Mouse (Mus musculus) spleen, postnatal 10 days (tissue): ENCODE results near the gene Tulp3.
A peak's percentile ranks its signal among the peaks of the same experiment; 100 is the strongest.
"Not testable (repeated sequence)": the region's sequence is repeated elsewhere in the genome, so short reads cannot be mapped to it uniquely, and the experiment has no call there.

Experiments
- DNase-seq, 2 experiments: peaks; one replicate each; pipeline ENCODE4 v3.0.0; 2021 to 2022; ENCODE audit warnings: low spot score in 2 of 2

Tulp3 gene

DNA sequence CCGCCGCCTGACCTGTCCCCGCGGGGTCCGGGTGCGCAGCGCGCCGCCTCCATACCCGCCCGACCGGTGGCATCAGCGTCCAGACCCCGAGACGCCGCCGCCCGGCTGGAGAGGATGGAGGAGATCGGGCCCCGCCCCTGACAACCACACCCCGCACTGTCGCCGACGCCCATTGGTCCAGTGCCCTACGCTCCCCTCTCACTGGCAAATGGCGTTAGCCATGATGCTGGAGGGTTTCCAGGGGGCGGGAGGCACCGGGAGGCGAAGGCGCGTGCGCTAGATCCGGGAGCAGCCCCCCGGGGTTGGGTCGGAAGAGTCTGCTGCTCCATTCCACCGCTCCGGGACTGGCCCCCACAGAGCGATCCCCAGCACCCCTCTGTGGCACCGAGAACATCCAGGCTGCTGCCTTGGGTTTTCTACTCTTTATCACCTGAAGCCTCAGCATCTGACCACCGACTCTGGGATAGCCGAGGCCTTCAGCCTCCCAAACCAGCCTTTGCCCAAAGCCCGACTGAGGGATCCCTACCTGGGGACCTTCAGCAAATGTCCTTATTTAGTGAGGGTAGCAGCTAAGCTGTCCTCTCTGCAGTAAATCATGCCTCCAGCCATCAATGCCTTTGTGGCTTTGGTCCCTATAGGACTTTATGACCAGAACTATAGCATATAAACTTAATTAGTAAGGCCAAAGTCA, at the start of gene Tulp3:
Tulp3 (minus strand) TSS at position 126 of the 691 bp plus-strand sequence.
- peak; percentile 65 to 90 for DNase-seq

DNA sequence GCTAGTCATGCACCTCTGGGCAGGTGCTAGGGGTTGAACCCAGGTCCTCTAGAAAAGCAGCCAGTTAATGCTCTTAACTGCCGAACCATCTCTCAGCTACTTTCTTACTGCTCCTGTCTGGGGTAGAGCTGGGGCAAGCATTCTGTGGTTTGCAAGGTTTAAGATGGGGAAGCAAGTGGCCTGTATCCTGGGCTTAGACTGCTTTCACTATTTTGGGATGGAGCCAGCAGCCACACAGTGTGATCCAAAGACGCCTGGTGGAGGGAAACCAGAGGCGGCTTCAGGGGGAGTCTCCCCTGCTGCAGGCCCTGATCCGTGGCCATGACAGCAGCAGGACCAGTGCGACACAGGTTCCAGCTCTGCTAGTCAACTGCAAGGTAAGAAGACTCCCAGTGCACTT, 49.1 kb upstream of the Tulp3 start:
- DNase-seq, result no peak

DNA sequence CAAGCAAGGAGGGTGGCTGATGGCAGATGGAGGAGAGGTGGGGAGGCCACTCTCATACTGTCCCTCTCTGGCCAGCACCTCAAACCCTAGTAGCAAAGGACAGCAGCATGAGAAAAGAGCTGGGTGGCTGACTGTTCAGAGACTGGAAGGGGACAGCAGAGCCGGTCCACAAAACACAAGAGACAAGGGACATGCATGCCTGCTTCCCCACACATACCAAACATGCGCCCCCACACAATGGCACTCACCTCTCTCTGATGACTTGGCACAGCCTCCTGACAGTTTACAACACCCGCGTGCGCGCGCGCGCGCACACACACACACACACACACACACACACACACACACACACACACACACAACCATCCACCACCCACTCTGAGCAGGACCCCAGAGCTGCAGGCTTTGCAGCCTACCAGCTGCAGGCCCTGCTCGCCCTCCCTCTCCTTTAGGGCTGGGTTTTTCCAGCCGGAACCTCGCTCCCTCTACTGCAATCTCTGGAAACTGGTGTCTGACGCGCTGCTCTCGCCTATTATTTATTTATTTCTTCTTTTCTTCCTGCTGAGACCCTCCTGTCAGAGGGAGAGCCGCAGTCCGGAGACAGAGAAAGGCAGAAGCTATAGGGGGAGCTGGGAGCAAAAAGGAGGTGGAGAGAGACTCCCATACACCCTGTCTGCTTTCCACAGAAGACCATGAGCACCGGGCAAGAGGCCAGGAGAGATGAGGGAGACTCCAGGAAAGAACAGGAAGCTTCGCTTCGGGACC, 44.0 kb upstream of the Tulp3 start:
- no peak for DNase-seq

DNA sequence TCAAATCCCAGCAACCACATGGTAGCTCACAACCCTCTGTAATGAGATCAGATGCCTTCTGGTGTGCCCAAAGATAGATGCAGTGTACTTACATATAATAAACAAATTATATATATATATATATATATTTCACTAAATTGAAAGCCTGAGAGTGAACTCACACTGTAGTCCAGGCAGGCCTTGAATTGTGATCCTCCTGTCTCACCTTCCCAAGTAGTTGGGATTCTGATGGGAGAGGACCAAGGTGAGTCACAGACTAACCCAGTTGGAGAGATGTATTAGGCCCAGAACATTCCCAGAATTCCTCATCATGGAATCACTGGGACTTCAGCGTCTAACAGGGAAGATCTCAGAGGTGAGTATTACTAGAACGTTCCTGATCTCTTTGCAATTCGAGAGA, 43.3 kb upstream of the Tulp3 start, which contains the start of gene Nrip2:
Nrip2 (plus strand) TSS at position 301 of the 400 bp plus-strand sequence.
- DNase-seq, result no peak

DNA sequence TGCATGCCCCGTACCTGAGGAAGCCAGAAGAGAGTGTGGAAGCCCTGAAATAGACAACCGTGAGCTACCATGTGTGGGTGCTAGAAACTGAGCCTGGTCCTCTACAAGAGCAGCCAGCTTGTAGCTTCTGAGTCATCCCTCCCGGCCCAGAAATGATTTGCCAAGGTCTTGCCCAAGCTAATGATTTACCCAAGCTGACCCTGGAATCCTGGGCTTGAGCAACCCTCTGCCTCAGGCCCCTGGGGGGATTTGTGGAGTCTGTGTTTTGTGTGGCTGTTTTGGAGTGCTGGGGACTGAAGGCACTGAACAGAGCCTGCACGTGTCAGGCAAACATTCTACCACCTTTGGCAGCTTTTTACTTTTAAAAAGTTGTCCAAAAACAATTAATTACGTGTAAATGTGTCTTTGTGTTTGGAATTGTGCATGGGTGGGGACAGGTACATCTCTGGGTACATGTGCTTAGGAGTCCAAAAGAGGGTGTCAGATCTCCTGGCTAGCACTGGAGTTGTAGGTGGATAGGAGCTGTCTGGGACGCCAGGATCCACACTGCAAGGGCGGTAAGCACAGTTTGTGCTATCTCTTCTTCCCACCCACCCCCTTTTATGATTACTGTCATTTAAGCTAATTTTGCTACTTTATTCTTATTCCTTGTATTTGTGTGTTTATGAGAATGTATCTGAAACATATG, 42.1 kb upstream of the Tulp3 start:
- DNase-seq, result no peak

DNA sequence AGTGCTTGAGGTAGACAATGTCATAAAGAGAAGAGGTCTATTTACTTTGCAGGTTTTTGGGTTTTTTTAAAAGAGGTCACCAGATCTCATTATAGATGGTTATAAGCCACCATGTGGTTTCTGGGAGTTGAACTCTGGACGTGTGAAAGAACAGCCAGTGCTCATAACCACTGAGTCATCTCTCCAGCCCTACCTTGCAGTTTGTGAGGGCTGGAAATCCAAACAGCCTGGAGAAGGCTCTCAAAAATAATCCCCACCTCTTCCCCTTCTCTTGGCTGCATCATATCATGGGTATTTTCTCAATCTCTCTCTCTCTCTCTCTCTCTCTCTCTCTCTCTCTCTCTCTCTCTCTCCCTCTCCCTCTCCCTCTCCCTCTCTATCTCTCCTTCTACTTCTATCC, 35.0 kb upstream of the Tulp3 start:
- no peak for DNase-seq

DNA sequence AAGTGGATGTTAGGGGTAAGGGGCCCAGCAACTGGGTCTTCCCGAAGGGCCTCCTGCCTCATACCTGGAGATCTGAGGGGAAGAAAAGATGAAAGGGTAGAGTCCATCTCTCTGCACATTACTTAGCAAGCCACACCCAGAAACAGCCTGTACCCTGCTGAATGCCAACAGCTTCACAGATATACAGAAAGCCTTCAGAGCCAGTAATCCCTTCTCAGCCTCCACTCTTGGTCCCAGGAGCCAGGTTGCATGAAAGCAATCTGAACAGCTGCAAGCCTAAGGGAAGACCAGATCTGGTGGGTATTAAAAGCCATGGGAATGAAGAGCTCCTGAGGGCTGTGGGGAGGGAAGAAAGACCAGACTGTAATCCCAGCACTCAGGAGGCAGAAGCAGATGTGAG, 33.5 kb upstream of the Tulp3 start:
- no peak for DNase-seq

DNA sequence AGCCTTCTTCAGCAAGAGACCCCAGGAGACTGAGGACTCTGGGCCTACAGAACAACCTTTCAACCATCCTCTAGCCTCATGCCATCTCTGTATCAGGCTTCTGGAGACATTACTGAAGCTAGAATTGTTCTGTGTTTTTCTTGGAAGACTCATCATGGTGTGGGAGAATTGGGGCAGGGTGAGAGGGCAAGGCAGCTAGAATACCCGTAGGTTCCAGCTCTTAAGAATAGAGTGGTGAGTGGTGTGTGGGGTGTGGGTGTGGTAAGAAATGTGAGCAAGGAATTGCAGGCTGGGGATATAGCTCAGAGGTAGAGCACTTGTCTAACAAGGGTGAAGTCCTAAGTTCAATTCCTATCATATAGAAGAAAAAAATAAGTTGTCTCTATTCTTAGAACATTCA, 29.4 kb upstream of the Tulp3 start:
- no peak for DNase-seq

DNA sequence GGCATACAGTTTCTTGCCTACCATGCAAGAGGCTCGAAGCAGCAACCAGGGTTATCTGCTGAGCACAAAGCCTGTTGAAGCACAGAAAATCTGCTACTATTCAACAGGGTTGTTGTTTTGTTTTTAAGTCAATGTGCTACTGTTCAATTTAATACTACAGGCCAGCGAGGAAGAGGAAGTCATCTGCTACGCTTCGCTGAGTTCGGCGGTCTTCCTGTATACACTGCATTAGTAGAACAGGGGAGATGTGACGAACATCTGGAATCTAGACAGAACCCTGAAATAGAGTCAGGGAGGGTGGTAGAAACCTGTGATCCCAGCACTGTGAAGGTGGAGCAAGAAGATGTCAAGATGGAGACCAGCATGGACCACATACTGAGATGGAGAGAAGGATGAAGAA, 28.1 kb upstream of the Tulp3 start:
- peak in 1 of 2 experiments; percentile 65 for DNase-seq

DNA sequence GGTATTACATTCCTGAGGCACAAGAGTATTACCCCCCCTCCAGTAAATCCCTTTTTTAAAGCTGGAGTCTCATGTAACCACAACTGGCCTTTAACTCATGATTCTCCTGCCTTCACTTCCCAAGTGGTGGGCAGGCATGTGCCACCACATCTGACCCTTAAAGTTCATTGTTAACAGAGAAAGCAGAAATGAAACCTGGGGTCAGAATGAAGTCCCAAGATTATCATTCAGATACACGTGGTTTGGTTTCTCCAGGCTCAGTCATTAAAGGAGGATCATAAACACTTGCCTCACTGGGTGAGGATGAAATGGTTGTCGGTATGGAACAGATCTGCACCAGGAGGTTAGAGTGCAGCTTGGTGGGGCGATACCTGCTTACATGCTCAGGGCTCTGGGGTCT, 25.6 kb upstream of the Tulp3 start:
- no peak for DNase-seq

DNA sequence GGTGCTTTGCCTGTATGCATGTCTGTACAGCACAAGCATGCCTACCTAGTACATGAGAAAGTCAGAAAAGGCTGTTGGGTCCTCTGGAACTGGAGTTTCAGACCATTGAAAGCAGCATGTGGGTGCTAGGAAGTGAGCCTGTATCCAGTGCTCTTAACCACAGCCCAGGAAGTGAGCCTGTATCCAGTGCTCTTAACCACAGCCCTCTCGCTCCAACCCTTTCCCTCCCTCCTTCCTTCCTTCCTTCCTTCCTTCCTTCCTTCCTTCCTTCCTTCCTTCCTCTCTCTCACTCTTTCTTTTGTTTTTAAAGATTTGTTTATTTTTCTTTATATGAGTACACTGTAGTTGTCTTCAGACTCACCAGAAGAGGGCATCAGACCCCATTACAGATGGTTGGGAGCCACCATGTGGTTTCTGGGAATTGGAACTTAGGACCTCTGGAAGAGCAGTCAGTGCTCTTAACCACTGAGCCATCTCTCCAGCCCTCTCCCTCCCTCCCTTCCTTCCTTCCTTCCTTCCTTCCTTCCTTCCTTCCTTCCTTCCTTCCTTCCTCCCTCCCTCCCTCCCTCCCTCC, 25.0 kb upstream of the Tulp3 start:
- DNase-seq, result not testable (repeated sequence)

DNA sequence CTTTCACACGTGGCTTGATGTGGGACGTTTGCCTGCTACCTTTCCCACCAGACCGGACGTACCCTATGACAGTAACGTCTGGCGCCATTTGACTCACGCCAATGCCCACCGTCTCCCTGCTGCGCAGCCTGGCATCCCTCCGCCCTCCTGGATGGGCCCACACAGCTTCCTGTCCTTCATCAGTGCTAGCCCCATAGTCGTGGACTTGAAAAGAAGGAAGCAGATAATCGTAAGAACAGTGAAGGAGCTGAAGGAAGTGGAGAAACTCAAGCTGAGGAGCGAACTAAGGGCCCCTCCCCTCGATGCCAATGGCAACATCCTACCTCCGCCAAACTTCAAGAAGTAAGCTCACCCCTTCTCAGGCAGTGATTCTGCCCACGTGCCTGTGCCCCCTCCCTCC, 24.0 kb upstream of the Tulp3 start:
- DNase-seq, result no peak

DNA sequence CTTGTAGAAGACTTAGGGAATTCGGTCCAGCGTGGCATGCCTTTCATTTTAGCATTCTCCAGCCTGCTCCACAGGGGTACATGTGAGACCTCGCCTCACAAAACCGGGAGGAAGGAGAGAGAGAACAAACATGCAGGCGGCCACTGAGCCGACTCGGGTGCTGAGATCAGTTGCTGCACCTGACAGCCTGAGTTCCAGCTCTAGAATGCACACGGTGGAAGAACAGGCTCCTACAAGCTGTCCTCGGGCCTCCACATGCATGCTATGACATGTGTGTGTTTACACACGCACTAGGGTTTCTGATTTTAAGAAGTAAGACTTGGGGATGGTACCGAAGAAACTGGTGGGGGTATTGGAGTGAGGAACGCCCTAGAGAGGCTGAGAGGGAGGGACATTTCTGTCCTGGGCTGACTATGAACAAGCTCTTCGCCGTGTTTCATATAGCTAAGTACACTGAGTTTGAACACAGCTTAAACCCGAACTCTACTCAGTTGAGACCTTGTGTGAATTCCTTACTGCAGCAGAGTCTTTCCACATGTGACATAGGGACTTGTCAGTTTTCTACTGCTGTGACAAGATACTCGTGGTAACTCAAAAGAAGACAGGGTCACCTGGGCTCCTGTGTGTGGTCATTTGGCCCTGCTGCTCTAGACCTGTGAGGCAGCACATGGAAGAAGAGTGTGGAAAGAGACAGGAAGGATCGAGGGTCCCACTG, 20.9 kb upstream of the Tulp3 start:
- no peak for DNase-seq

DNA sequence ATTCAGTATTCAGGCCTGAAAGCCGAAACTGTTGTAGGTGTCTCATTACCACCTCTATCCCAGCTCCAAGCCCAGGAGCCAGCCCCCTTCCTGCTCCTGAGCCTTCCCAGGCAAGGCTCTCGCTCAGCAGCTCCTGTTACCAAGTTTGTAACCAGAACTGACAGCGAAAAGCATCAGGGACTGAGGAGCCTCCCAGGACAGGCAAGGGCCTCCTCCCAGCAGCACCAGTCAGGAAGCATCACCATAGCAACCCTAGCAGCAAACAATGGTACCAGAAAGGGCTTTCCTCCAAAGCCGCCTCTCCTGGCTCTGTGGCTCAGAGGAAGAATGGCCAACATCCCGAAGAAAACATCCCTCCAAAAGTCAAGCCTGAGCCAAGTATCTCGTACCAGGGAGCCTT, 19.5 kb upstream of the Tulp3 start, which contains the start of the genes Tex52 and Gm44596:
Tex52 (plus strand) TSS at position 265 of the 400 bp plus-strand sequence.
Gm44596 (plus strand) TSS at position 312 of the 400 bp plus-strand sequence.
- DNase-seq, result no peak

DNA sequence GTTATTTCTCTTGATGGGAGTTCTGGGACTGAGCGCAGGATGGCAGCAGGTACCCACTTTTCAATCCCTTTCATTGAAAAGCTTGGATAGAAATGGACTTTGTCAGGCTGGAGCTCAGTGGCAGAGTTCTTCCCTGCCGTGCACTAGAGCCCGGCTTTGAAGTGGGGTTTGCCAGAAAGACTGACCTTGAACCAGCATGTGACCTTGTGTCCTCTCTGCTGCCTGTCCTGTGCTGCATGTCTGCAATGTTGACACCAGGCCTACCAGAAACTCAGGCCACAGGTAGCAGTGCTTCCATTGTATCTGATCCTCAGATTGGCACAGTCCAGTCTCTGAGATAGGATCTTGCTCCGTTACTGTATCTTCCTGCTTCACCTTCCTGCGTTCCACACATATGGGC, 14.4 kb upstream of the Tulp3 start:
- no peak for DNase-seq

DNA sequence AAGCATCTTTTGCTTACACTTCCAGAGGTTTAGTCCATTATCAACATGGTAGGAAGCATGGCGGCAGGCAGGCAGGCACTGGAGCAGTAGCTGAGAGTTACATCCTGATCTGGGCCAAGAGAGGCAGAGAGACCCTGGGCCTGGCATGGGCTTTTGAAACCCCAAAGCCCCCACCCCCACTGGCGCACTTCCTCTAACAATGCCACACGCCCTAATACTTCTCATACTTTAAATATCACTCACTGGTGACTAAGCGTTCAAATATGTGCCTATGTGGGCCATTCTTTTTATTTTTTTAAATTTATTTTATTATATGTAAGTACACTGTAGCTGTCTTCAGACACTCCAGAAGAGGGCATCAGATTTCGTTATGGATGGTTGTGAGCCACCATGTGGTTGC, 10.8 kb upstream of the Tulp3 start:
- no peak for DNase-seq

DNA sequence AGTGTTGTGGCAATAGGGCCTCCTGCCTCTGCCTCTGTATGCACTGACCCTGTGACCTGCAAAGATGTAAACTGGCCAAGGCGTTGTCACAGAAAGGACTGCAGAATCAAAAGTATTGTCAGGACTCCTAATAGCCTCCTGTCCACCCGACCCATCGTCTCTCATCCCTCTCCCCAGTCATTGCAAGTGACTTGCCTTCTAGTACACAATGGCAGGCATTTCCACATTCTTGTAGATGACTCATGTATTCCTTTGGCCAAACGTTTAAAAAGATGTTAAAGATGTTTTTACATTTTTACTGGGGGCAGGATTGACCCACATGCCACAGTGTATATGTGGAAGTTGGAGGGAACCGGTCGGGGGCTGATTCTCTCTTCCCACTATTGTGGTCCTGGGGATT, 9.1 kb upstream of the Tulp3 start:
- no peak for DNase-seq

DNA sequence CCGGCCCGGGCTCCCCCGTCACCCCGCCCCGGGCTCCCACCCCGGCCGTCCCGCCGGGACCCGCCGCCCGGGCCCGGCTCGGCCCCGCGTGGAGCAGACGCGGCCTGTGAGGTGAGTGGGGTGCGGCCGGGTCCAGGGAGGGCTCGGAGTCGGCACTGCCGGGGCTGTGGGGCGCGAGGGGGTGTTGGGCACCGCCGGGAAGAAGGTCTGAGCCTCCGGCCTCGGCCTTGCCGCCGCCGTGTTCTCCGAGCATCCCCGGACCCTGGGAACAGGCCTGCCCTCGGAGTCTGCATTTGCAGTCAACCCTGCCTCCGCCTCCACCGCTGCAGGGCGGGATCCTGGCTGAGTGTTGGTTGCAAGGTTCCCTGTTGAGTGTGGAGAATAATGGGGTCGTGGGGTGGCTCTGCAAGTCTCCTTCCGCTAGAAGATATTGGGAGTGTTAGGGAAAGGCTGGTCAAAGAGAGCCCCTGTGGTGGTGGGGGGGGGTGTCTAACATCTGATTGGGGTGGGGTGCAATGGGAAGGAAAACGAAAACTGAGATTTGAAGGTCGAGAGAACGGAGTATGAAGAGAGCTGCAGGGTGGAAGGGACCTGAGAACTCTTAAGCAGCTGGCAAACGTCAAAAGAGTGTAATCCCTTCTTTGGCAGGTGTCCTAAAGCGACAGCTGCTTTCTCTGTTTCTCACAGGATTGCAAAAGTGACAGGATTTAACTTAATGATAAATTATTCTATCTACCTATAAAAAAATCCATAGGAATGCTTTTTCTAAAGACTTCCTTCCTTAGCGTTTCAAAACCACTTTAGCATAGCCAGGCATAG, 7.6 kb upstream of the Tulp3 start:
- no peak for DNase-seq

DNA sequence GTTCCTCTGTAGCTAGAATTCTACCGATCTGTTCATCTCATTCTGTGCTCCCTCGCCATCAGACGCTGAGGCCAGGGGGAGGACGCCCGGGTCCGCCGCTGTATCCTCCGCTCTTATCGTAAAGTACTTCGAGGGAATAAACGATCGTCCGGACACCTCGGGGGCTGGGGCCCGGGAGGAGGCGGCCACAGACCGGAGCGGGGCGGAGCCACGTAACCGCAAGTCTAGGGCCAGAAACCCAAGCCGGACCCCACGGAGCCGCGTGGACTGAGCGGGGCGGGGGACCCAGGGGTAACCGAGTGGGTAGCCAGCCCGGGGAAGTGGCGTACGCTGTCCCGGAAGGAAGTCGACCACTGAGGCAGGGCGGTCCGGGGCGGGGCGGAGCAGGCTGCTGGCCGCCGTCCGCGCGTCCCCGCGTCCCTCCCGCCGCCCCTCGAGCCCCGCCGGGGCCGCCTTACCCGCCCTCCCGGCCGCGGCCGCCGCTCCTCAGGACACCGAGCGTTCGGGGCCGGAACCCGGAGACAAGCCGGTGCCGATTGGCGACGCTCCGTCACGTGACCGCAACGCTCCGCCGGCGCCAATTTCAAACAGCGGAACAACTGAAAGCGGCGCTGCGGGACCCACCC, 6.8 kb upstream of the Tulp3 start, which contains the start of the genes Rhno1 and Foxm1:
Rhno1 (minus strand) TSS at position 531 of the 626 bp plus-strand sequence.
Foxm1 (plus strand) TSS at position 587 of the 626 bp plus-strand sequence.
- peak; percentile 86 to 90 for DNase-seq

DNA sequence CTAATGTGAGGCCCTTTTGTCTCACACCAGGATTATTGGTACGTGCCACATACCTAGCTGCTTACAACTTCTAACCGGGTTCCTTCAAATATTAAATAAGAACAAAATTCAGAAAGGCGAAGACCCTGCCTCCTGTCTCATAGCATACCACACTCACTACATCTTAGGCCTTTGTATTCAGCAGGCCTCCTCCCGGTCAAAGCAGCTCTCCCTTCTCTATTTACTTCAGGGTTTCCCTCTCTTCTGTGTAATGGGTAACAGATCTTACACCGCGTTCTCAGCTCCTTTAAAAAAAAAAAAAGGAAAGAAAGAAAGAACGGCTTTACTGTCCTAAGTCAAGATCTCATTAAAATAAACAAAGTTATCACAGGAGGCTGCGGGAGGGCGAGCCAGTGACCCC, 6.2 kb upstream of the Tulp3 start:
- DNase-seq, result peak in 1 of 2 experiments; percentile 22
